Mouse (Mus musculus): ENCODE measurements around the gene Syt2. TPM values are rescaled to one million over a fixed set of nuclear protein-coding genes. Genes with fewer than 3 reads are reported as not detected.

The Syt2 gene
- polyA plus RNA-seq, 1 experiment from 2014 or later, result 2.1 TPM

- Histone ChIP-seq H3K4me3 (replicated peaks; ENCODE audit: low read depth, low read length) (no peak overlapping the region), H3K36me3 (ENCODE audit: control insufficient read depth, insufficient read depth, low read length) (no peaks in the 10 kb centered on the region), H3K4me2 (ENCODE audit: low read length) (no peak overlapping the region), H3K27ac (replicated peaks; ENCODE audit: low read depth, low read length) (no peak overlapping the region), H3K9me3 (ENCODE audit: control insufficient read depth, low read length) (no peaks in the 10 kb centered on the region), H3K27me3 (ENCODE audit: control insufficient read depth, insufficient read depth, low read length) (peaks cover 13% of the 10 kb centered on the region; the same call in 1 of the 2 replicates), H3K4me1 (ENCODE audit: control insufficient read depth, insufficient read depth, low read length) (peaks cover under 1% of the 10 kb centered on the region; the same call in 1 of the 2 replicates), H3K9ac (replicated peaks; ENCODE audit: low read length) (no peak overlapping the region)
- DNase-seq (no peak), ATAC-seq (ENCODE audit: low FRiP score, low TSS enrichment) (no peak)
- 91% methylated on average over 2 of the region's 2 CpGs for WGBS
Measured at GRCm38 (mm10) chr1:134703232-134703631, 56.8 kb downstream of the Syt2 start.

- DNase-seq (peak; percentile 78), ATAC-seq (ENCODE audit: low FRiP score, low TSS enrichment) (no peak; the same call in 1 of the 2 replicates)
- 33% methylated on average over 22 of the region's 22 CpGs for WGBS
- Histone ChIP-seq H3K4me3 (replicated peaks; ENCODE audit: low read depth, low read length) (no peak overlapping the region), H3K9ac (replicated peaks; ENCODE audit: low read length) (no peak overlapping the region), H3K4me1 (ENCODE audit: control insufficient read depth, insufficient read depth, low read length) (peaks cover 9% of the 10 kb centered on the region), H3K27me3 (ENCODE audit: control insufficient read depth, insufficient read depth, low read length) (peaks cover 18% of the 10 kb centered on the region; the same call in 1 of the 2 replicates), H3K4me2 (ENCODE audit: low read length) (peak overlapping the region; percentile 30; the same call in 1 of the 2 replicates), H3K9me3 (ENCODE audit: control insufficient read depth, low read length) (no peaks in the 10 kb centered on the region), H3K27ac (replicated peaks; ENCODE audit: low read depth, low read length) (no peak overlapping the region), H3K36me3 (ENCODE audit: control insufficient read depth, insufficient read depth, low read length) (no peaks in the 10 kb centered on the region)
Measured at GRCm38 (mm10) chr1:134704396-134705306, 58.2 kb downstream of the Syt2 start.

- peaks cover 18% of the 10 kb centered on the region; the same call in 1 of the 2 replicates for H3K27me3 ChIP-seq (ENCODE audit: control insufficient read depth, insufficient read depth, low read length)
- ATAC-seq (ENCODE audit: low FRiP score, low TSS enrichment), result no peak
- no peak overlapping the region for H3K27ac ChIP-seq (replicated peaks; ENCODE audit: low read depth, low read length)
- no peak overlapping the region for H3K4me2 ChIP-seq (ENCODE audit: low read length)
- H3K4me3 ChIP-seq (replicated peaks; ENCODE audit: low read depth, low read length), result no peak overlapping the region
- WGBS, result 56% methylated on average over 2 of the region's 2 CpGs
- H3K9me3 ChIP-seq (ENCODE audit: control insufficient read depth, low read length), result no peaks in the 10 kb centered on the region
- DNase-seq, result no peak
- no peaks in the 10 kb centered on the region for H3K36me3 ChIP-seq (ENCODE audit: control insufficient read depth, insufficient read depth, low read length)
- H3K9ac ChIP-seq (replicated peaks; ENCODE audit: low read length), result no peak overlapping the region
- H3K4me1 ChIP-seq (ENCODE audit: control insufficient read depth, insufficient read depth, low read length), result peaks cover 15% of the 10 kb centered on the region
Measured at GRCm38 (mm10) chr1:134706549-134706948, 60.1 kb downstream of the Syt2 start.

- DNase-seq (no peak), ATAC-seq (ENCODE audit: low FRiP score, low TSS enrichment) (no peak)
- 77% methylated on average over 3 of the region's 3 CpGs for WGBS
- Histone ChIP-seq H3K27ac (replicated peaks; ENCODE audit: low read depth, low read length) (no peak overlapping the region), H3K4me1 (ENCODE audit: control insufficient read depth, insufficient read depth, low read length) (peaks cover 15% of the 10 kb centered on the region), H3K9ac (replicated peaks; ENCODE audit: low read length) (no peak overlapping the region), H3K4me3 (replicated peaks; ENCODE audit: low read depth, low read length) (no peak overlapping the region), H3K4me2 (ENCODE audit: low read length) (no peak overlapping the region), H3K27me3 (ENCODE audit: control insufficient read depth, insufficient read depth, low read length) (peaks cover 18% of the 10 kb centered on the region; the same call in 1 of the 2 replicates), H3K36me3 (ENCODE audit: control insufficient read depth, insufficient read depth, low read length) (no peaks in the 10 kb centered on the region), H3K9me3 (ENCODE audit: control insufficient read depth, low read length) (no peaks in the 10 kb centered on the region)
Measured at GRCm38 (mm10) chr1:134707516-134707915, 61.0 kb downstream of the Syt2 start.

- ATAC-seq (ENCODE audit: low FRiP score, low TSS enrichment) (no peak), DNase-seq (no peak)
- no peaks in the 10 kb centered on the region for H3K36me3 ChIP-seq (ENCODE audit: control insufficient read depth, insufficient read depth, low read length)
- peak overlapping the region; percentile 53 for H3K4me3 ChIP-seq (replicated peaks; ENCODE audit: low read depth, low read length)
- peak overlapping the region; percentile 62 for H3K9ac ChIP-seq (replicated peaks; ENCODE audit: low read length)
- H3K4me2 ChIP-seq (ENCODE audit: low read length), result peak overlapping the region; percentile 74
- no peak overlapping the region for H3K27ac ChIP-seq (replicated peaks; ENCODE audit: low read depth, low read length)
- peaks cover 18% of the 10 kb centered on the region; the same call in 1 of the 2 replicates for H3K27me3 ChIP-seq (ENCODE audit: control insufficient read depth, insufficient read depth, low read length)
- peaks cover 16% of the 10 kb centered on the region for H3K4me1 ChIP-seq (ENCODE audit: control insufficient read depth, insufficient read depth, low read length)
- no peaks in the 10 kb centered on the region for H3K9me3 ChIP-seq (ENCODE audit: control insufficient read depth, low read length)
- WGBS, result 8% methylated on average over 8 of the region's 8 CpGs
Measured at GRCm38 (mm10) chr1:134708274-134708673, 61.8 kb downstream of the Syt2 start.

- no peaks in the 10 kb centered on the region for H3K9me3 ChIP-seq (ENCODE audit: control insufficient read depth, low read length)
- H3K4me3 ChIP-seq (replicated peaks; ENCODE audit: low read depth, low read length), result peak overlapping the region; percentile 53
- DNase-seq, result peak; percentile 88
- H3K9ac ChIP-seq (replicated peaks; ENCODE audit: low read length), result peak overlapping the region; percentile 62
- H3K4me1 ChIP-seq (ENCODE audit: control insufficient read depth, insufficient read depth, low read length), result peaks cover 23% of the 10 kb centered on the region
- WGBS, result under 1% methylated on average over 46 of the region's 46 CpGs
- H3K4me2 ChIP-seq (ENCODE audit: low read length), result peak overlapping the region; percentile 74
- no peaks in the 10 kb centered on the region for H3K36me3 ChIP-seq (ENCODE audit: control insufficient read depth, insufficient read depth, low read length)
- H3K27me3 ChIP-seq (ENCODE audit: control insufficient read depth, insufficient read depth, low read length), result peaks cover 18% of the 10 kb centered on the region; the same call in 1 of the 2 replicates
- ATAC-seq (ENCODE audit: low FRiP score, low TSS enrichment), result peak; percentile 32
- no peak overlapping the region for H3K27ac ChIP-seq (replicated peaks; ENCODE audit: low read depth, low read length)
Measured at GRCm38 (mm10) chr1:134708801-134709385, 62.4 kb downstream of the Syt2 start.

GRCm38 (mm10) chr1:134709411-134710306 is 63.2 kb downstream of the Syt2 start:
- Histone ChIP-seq H3K4me2 (ENCODE audit: low read length) (peak overlapping the region; percentile 74), H3K9ac (replicated peaks; ENCODE audit: low read length) (peak overlapping the region; percentile 62), H3K4me3 (replicated peaks; ENCODE audit: low read depth, low read length) (peak overlapping the region; percentile 53), H3K27me3 (ENCODE audit: control insufficient read depth, insufficient read depth, low read length) (peaks cover 18% of the 10 kb centered on the region; the same call in 1 of the 2 replicates), H3K4me1 (ENCODE audit: control insufficient read depth, insufficient read depth, low read length) (peaks cover 28% of the 10 kb centered on the region), H3K9me3 (ENCODE audit: control insufficient read depth, low read length) (no peaks in the 10 kb centered on the region), H3K36me3 (ENCODE audit: control insufficient read depth, insufficient read depth, low read length) (no peaks in the 10 kb centered on the region), H3K27ac (replicated peaks; ENCODE audit: low read depth, low read length) (no peak overlapping the region)
- DNase-seq, result peak; percentile 60
- ATAC-seq (ENCODE audit: low FRiP score, low TSS enrichment), result 0 out of 2 replicates have a peak, but pooled peaks have one; percentile 2
- WGBS, result 4% methylated on average over 26 of the region's 26 CpGs

GRCm38 (mm10) chr1:134711061-134711460 is 64.6 kb downstream of the Syt2 start:
- no peak overlapping the region for H3K4me3 ChIP-seq (replicated peaks; ENCODE audit: low read depth, low read length)
- WGBS, result 22% methylated on average over 7 of the region's 7 CpGs
- no peaks in the 10 kb centered on the region for H3K36me3 ChIP-seq (ENCODE audit: control insufficient read depth, insufficient read depth, low read length)
- H3K4me2 ChIP-seq (ENCODE audit: low read length), result no peak overlapping the region
- H3K4me1 ChIP-seq (ENCODE audit: control insufficient read depth, insufficient read depth, low read length), result peaks cover 28% of the 10 kb centered on the region
- H3K27me3 ChIP-seq (ENCODE audit: control insufficient read depth, insufficient read depth, low read length), result peaks cover 14% of the 10 kb centered on the region; the same call in 1 of the 2 replicates
- no peak for ATAC-seq (ENCODE audit: low FRiP score, low TSS enrichment)
- H3K9ac ChIP-seq (replicated peaks; ENCODE audit: low read length), result no peak overlapping the region
- H3K9me3 ChIP-seq (ENCODE audit: control insufficient read depth, low read length), result no peaks in the 10 kb centered on the region
- H3K27ac ChIP-seq (replicated peaks; ENCODE audit: low read depth, low read length), result no peak overlapping the region
- no peak for DNase-seq

All from midbrain, embryonic 14.5 days (tissue).